Mouse (Mus musculus) c-Kit-positive CD71-positive TER-119-positive erythroid progenitor cells, embryonic 14.5 days (primary cell): ENCODE data around the gene Zfp579.
A peak's percentile ranks its signal among the peaks of the same experiment; 100 is the strongest.
"Not testable (repeated sequence)": the region's sequence is repeated elsewhere in the genome, so short reads cannot be mapped to it uniquely, and the experiment has no call there.

Source experiments
- DNase-seq: peaks from one replicate; pipeline ENCODE4 v3.0.0-alpha.2; 2013; ENCODE audit warnings: low spot score

Zfp579 gene

DNA sequence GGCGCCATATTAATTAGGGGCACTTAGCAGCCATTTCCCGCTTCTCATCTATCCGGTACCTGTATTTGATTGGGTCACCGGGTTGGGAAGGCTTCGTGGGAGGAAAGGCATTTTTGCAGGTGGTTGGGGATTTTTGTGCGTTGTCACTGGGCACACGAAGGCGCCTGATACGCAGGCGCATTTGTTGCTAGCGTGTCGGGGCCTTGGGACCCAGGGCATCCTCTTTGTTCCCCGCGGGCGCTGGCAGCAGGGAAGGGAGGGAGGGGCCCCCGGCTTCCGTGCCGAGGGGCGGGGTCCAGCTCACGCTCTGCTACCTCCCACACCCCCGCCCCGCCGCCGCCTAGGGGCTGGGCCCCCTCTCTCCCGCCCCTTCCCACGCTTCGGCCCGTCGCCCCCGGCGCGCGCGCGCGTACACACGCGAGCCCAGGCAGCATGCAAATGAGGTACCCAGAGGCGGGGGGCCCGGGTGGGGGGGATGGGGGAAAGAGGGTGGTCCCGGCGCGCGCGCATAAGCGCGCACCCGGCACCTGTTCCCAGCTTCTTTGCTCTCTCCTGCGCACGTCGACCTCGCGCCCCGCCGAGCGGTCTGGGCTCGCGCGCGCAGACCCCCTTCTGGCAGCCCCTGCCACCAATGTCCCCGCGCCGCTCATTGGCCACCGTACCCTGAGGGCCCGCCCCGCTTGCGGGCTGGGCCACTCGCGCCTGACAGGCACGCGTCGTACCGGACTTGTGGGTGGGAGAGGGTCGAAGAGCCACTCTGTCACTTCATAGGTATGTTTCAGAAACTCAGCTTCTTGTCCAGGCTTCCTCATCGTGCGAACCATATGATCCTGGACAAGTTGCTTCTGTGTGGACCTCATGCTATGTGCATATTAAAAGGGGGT, 19.4 kb upstream of the Zfp579 start, which contains the start of gene Gm44973:
TSS of gene Gm44973 (plus strand) at position 379 of the 884 bp plus-strand sequence.
- DNase-seq = peak; percentile 93

DNA sequence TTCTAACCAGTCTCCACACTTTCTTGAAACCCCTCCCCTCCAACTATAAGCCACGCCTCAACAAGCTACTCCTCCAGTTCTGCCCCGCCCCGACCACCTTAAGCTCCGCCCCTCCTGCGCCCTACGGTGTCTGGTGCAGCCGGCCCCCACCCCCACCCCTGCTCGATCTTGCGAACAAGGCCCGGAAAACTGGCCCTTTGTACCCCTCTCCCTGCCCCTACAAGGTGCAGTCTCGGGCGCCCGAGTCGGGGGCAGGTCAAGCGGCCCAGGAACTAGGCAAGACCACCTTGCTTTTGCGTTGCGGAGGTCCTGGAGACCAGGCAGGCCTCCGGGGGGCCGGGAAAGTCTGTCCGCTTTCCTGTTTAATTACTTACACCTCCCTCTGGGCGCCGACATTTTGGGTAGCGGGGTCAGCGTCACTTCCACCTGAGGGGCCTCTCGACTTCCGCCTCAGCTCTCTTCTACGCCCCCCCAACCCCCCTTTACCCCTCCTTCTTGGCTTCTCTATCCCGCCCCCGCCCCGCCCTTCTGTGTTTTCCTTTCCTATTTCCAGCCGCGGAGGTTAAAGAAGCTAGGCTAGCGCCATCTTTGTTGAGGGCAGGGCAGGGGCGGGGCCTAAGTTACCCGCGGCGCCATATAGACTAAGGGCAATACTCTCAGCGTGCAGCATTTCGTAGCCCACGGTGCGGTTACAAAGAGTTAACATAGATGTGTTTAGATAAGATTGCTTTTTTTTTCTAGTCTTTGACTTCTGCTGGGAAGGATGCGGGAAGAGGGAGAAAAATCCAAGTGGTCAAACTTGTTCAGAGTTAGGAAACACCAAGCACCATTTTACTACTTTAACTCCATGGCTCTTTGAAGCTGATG, 18.5 kb upstream of the Zfp579 start, which contains the start of the genes Zfp524 and Fiz1:
TSS of gene Zfp524 (plus strand) at position 165 of the 867 bp plus-strand sequence.
TSS of gene Fiz1 (minus strand) at position 447 of the 867 bp plus-strand sequence.
- peak; percentile 99 for DNase-seq

DNA sequence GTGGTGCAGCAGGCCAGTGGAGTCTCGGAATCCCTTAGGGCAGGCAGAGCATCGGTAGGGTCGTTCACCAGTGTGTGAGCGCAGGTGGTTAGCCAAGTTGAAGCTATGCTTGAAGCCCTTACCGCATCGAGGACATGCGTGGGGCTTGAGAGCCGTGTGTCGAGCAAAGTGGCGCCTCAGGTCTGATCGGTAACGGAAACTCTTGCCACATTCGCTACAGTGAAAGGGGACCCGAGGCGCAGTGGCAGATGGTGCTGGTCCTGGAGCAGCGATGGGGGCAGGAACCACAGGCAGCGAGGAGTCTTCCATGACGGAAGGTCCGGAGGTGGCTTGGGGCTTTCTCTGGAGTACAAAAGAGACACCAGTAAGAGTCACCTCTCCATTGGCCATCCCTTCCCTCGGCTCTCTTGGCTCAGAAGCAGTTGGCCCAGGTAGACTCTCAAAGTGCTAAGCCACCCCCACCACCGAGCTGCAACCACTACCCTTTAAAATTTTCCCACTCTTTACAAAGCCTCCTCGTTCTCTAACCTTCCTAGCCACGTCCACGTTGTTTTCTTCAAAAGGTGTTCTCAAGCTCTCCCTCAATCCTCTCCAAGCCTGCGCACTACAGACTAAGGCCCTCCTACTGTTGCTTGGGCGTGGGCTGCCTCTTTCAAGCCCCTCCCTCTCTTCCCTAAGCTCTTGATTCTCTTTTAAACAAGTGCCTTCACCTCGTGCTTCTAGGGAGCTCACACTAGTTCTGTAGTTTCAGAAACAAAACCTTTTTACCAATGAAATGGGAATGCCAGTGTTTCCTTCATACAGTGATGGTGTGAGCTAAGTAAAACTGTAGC, 16.9 kb upstream of the Zfp579 start:
- DNase-seq = no peak

DNA sequence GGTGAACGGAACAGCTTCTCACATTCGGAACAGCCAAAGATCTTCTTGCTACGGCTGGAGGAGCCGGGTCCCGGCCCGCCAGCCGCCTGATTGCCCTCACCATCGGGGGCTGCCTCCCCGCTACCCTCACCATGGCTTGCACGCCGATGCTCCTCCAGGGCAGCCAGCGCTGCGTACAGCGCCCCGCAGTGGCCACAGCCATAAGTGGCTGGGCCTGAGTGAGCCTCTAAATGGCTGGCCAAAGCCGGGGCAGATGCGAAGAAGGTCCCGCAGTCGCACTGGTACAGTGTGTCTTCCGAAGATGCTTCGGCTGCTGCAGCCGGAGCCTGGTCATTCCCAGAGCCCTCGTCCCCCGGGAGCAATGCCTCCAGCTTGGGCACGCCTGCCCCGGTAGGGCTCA, 12.3 kb upstream of the Zfp579 start:
- no peak for DNase-seq

DNA sequence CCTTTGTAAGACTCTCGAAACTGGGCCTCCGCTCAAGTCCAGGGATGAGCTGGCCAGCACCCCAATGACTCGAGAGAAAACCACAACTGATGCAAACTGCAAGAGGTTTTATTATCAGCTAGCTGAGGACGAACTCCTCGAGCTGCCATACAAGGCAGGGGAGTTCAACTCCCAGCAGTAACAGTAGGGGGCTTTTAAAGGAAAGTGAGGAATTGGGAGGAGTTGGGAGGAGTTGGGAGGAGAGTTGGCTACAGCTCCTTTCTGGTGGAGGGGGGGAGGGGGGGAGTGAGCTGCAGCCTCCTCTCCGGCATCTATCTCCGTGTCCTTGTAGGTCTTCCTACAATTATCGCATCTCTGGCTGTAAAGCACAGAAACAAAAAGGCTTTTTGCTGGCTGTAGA, 6.9 kb upstream of the Zfp579 start:
- not testable (repeated sequence) for DNase-seq

DNA sequence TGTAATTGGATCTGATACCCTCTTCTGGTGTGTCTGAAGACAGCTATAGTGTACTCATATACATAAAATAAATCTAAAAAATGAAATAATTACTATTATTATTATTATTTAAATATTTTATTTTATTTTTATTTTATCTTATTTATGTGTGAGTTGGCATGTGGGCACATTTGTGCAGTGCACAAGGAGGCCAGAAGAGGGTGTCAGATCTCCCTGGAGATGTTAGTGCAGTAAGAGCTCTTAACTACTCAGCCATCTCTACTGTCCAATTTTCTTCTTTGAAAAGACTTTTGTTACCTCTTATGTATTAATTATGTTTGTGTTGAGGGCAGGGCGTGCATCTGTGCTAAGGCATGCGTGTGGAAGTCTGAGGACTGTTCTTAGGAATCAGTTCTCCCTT, 3.9 kb upstream of the Zfp579 start:
- no peak for DNase-seq

DNA sequence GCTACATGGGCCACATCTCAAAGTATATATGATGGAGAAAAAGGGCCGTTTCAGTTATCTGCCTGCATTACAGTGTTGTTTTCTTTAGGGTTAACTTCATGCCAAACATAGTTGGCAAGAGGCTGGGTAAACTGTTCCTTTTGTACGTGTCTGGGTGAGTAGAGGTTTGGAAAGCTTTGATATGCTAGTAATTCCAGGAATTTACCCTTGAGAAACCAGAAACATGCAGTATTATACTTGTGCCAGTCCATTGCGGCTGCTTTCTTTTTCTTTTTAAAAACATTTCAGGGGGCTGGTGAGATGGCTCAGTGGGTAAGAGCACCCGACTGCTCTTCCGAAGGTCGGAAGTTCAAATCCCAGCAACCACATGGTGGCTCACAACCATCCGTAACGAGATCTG, 976 bp upstream of the Zfp579 start:
- DNase-seq = no peak

DNA sequence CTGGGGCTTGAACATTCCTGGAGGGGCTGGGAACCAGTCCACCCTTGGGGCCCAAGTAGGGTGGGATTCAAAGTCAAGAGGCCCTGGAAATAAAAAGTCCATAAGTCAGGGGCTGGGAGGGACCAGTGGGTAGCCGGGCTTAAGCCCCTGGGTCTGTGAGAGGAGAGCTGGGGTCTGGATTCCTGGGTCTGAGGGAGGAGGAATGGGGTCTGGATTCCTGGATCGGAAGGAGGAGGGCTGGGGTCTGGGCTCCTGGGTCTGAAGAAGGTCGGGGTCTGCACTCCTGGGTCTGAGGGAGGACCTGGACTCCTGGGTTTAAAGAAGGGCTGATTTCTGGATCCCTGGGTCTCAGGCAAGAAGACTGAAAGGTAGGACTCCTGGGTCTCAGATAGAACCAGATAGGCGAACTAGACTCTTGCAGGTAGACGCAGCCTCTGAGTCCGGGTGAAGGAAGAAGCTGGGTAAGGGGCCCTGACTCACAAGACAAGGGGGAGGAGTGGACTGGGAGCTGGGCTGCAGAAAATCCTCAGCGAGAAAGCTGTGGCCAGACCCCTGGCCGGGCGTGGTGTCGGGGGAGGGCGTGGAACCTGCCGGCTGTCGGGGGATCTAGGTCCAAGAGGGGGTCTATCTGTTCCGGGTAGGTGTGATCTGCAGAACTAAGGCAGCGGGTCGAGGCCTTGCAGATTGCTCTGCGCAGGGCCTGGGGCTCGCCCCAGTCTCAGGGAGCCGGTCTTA, 523 bp downstream of the Zfp579 start:
- no peak for DNase-seq

DNA sequence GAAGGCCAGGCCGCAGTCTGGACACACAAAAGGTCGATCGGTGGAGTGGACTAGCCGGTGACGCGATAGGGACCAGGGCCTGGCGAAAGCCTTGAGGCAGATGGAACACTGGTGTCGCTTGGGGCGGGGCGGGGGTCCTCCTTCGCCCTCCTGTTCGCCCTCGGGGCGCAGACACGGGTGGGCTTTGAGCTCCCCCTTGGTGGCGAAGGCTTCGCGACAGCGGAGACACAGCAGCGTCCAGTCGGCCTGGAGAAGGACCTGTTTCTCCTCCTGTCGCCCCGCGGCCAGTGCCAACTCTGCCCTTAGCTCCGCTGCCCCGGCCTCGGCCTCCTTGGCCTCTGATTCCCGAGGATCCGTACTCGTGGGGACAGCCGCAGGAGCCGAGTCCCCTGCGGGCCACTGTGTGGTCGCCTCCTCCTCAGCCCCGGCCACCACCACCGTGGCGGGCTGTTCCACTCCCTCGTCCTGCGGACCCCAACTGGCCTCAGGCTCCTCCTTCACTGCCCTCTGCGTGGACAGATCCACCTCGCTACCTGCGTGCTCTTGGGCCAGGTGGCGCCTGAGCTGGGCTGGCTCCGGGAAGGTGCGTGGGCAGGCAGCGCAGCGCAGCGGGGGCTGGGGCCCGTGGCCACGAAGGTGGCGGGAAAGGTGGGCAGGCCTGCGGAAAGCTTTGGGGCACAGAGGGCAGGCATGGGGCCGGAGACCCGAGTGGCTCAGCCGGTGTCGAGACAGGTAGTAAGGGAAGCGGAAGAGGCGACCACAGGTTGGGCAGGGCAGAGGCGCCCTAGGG, 1.8 kb downstream of the Zfp579 start:
- DNase-seq = no peak

DNA sequence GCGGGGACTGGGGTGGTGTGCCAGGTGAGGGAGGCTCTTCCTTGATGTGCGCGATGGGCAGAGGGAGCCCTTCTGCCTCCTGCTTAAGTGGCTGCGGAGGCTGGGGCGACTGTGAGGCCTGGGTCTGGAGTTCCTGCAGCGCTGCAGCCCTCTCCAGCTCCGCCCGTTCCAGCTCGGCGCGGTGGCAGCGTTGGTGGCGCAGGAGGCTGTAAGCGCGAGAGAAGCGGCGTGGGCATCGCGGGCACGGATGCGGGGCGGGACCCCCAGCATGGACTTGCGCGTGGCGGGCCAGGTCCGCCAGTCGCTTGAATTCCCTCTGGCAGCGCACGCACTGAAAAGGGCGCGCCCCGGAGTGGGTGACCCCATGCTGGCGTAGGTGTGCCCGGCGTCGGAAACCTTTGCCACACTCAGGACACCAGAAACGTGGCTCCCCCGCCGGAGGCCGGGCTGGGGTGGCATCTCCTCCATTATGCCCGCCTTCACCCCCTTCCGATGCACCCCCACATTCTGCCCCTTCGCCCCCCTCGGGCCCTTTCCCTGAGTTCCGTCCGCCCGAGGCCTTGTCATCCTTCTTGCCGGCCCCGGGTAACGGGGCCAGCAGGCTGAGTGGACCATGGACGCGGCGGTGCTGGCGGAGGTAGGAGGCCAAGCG, 2.5 kb downstream of the Zfp579 start:
- no peak for DNase-seq

DNA sequence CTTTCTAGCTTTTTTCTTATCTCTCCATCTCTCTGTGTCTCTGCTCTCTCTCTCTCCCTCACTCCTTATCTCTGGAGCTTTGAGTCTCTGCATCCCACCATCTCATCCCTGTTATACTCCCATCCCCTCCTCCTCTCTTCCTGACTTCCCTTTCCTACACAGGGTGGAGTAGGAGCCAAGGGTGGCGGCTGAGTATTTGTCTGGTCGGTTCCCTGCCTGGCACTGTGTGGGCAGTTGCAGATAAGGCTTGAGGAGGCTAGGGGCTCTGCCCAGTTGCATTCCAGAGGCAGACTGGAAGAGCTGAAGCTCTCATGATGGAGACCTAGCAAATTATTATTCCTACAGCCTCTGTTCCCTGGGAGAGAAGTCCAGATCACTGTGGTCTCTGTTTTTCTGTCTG, 7.7 kb downstream of the Zfp579 start:
- DNase-seq = no peak

DNA sequence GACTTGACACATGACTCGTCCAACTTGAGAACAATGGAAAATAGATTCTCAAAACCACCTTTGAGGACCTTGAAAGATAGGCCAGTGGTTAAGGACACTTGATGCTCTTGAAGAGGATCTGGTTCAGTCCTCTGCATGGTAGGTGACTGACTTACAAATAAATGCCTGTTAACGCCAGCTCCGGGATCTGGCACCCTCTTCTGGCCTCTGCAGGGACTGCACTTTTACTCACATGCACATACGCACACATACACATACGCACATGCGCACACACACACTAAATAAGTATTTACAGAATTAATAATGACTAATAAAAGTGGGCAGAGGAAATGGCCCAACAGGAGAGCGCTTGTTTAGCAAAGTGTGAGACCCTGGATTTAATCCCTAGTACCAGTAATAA, 19.1 kb downstream of the Zfp579 start:
- no peak for DNase-seq

DNA sequence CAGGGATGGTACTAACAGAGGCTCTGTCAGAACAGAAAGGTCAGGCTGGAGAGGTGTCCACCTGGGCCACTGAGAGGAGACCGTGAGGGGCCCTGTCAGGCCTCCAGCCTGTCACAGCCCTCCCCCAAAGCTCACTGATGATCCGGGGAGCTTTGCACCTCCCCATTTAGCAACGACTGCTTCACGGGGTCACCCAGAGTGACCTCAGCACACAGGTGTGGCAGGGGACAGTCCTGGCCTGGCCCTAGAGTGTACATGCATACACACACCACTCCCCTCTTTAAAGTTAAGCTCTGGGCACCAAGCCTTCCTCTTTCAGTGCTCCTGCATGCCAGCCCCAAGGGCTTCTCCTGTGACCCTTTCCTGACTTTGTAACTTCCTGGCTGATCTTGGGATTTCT, 20.5 kb downstream of the Zfp579 start:
- no peak for DNase-seq

DNA sequence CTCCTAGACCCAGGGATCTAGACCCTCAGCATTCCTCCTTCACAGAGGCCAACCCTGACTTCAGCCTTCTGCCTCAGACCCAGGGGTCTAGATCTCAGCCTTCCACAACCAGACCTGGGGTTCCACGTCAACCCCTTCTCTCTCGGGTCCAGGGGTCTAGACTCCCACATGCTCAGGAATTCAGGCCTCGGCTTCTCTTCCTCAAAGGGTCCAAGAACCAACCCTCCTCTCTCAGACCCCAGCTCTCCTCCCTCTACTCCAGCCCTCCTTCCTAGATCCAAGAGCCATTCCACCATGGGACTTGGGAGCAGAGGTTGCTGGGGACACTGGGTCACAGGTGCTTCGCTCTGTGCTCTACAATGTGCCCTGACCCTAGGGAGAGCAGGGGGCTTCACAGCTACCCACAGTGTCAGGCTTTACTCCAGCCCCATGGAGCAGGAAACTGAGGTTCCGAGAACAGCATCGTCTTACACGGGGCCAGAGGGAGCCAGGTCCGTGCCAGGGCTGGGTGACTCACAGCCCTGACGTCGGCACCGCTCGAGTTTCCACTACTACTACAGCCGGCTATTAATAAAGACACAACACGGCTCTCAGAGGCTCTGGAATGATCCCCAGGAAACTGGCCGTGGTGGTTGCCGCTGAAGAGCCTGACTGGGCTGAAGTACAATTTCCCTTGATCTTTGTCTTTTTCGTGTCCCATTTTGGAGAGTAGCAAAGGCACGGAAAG, 23.5 kb downstream of the Zfp579 start:
- no peak for DNase-seq

DNA sequence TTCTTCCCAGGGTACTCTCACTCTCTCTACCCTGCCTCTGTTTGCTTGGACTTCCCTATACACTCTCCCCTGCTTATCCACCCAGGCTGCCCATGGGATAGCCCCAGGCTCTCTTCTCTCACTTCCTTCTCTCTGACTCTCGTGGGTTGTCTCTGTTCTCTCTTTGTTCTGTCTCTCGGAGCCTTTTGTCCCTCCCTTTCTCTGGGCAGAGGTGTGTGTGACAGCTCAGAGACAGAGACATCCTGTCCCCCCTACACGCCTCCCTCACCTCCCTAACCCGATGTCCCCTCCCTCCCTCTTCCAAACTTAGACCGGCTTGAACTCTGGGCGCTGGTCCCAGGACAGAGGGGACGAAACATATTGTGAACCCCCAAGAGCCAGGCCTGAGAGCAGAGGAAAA, 24.2 kb downstream of the Zfp579 start:
- no peak for DNase-seq

DNA sequence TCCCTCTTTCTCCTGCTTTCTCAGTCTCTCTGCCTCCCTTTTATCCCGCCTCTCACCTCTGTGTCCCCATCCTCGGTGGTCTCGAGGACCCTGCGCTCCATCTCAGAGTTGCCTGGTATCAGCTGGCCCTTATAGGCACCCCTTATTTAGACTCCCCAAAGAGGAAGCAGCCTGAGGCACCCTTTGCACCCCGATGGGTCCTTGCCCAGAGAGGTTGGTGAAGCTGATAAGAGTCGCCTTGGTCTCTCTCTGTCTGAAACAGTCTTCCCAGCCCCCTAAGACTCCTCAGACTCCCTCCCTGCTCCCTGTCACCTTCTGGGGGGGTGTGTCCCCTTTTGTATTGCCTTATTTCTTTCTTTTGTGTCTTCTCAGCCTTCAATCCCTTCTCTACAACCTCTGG, 24.9 kb downstream of the Zfp579 start, which contains the start of gene Sbk3:
TSS of gene Sbk3 (minus strand) at position 101 of the 400 bp plus-strand sequence.
- no peak for DNase-seq

DNA sequence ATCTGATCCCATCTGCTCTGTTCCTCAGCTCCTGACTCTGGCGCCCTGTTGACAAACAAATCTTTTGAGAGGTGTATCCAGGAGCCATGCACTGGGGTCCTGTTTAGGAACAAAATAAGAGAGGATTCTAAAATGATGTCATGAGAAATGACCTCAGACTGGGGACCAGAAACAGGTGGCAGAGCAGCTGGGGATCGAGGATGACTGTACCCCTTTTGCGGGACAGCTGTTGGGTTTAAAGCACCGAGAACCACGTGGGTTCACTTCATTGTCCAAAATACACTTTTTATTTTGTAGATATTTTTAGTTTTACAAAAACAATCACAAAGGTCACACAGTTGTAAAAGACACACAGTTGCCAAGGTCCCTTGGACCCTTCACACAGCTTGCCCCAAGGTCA, 31.0 kb downstream of the Zfp579 start:
- DNase-seq = no peak

DNA sequence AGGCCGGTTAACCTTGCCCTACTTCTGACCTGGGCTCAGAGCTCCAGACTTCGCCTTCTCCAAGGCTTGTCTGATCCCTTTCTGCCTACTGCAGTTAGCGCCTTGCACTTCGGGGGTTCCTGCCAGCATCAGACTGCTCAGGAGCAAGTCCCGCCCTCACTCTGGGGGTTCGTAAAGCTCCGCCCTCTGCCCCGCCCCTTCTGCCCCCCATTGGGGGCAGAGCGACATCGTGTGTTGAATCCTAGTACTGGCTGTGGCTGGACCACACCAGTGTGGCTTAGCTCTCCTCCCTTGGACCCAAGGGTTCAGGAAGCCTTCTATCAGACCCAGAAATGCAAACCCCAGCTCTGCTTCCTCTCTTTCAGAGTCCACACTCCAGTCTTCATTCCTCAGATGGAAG, 31.7 kb downstream of the Zfp579 start, which contains the start of gene Sbk2:
TSS of gene Sbk2 (minus strand) at position 135 of the 400 bp plus-strand sequence.
- peak; percentile 37 for DNase-seq

DNA sequence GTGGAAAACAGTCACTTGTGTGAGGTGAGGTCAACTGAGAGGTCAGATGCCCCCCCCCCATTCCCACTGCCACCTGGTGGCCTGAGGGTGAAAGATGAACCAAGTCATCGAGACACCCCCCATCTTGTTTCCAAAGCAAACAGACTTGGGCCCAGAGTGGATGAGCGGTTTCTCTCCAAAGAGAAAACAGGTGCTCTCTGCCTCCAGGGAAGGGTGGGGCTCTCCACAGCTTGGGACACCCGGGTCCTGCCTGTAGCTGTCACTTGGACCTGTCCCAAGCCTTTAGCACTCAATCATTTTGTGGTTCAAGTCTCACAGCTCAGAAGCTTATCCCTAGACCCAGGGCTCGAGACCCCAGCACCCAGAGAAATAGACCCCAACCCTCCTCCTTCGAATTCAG, 32.4 kb downstream of the Zfp579 start:
- DNase-seq = no peak
